Mouse (Mus musculus): ENCODE data around the gene Slc13a2.

Slc13a2 gene

DNA sequence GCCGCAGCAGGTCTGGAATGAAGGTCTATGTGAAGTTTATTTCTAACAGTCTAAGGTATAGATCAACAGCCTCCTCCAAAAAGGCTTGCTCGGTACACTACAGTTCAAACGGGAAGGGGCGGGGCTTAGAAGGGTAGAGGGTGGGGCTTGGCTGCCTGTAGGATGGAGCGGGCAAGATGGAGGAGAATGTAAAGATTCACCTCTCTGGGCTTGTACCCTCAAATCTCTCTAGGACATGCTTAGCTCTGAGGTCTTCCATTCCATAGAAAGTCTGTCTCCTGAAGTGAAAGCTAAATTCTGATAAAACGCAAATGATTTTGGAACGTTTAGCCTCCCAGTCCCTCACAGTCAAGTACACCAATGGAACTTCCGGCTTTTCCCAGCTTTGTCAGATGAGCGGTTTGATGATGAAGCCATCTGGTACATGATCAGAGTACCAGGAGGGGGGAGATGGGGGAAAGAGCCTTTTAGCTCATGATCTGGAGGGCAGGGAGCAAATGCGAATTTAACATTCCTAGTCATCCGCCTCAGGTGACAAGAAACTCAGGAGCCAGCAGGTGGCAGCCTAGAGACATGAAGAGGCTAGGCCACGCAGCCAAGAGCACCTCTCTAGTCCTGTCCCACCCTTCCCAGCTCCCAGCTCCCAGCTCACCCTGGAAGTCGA is 61.8 kb downstream of the Slc13a2 start:
- in situ Hi-C loops (cut with MboI; ENCODE audit: unreplicated experiment in 2 of 2) = loop anchor here in 1 of 2 experiments (5.0 kb wide), 1 partner anchor 42 kb away; no protein-coding TSS in a partner anchor

DNA sequence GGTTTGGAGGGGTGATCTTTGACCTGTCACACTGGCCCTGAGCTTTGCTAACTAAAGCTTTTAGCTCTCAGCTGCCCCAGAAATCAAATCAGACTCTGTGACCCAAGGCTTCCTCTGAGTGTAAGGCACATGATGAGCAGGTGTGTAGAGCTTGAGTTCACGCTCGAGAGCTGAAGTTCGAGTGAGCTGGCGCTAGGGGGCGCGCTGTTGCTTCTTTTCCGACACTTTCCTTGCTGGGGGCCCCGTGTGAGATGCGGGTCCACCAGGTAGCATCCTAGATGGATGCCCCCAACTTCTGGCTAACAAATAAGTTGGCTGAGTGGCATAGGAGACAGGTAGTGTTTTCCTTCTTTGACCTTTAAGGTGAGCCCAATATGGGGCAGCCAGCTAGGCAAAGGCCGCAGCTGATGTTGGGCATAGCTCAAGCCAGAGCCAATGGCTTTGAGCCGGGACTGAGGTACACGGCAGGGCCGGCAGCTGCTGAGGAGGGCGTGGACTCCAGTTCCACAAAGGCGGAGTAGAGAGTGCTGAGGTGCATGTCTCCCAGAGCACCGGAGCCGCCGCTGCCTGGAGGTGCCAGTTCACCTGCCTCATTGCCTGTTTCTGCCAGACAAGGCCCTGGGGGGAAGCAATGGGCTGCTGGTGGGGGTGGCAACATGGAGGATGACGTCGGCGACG is 63.5 kb downstream of the Slc13a2 start:
- in situ Hi-C loops (cut with MboI; ENCODE audit: unreplicated experiment in 2 of 2) = no loop called here

- in situ Hi-C loops (cut with MboI; ENCODE audit: unreplicated experiment in 2 of 2) = no loop called here
These were observed 66.4 kb downstream of the Slc13a2 start for GRCm38 (mm10) chr11:78355471-78356238.

DNA sequence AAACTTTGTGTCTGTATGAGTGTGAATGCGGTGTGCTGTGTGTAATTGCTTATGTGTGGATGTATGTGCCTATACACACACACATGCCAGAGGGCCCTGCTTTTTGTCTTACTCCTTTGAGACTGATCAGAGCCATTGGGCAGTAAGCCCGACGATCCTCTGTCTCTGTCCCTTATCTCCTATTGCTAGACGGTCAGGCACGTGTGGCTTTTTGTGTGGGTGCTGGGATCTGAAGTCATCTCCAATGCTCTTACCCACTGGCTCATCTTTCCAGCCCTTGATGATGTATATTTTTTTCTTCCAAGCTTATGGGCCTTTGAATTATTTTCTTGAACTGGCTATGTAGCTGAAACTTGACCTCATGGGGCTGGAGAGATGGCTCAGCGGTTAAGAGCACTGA is 67.1 kb downstream of the Slc13a2 start:
- in situ Hi-C loops (cut with MboI; ENCODE audit: unreplicated experiment in 2 of 2) = no loop called here

GRCm38 (mm10) chr11:78353081-78353480 is 68.9 kb downstream of the Slc13a2 start:
- in situ Hi-C loops (cut with MboI; ENCODE audit: unreplicated experiment in 2 of 2) = no loop called here

- in situ Hi-C loops (cut with MboI; ENCODE audit: unreplicated experiment in 2 of 2) = loop anchor here in 1 of 2 experiments (5.0 kb wide), 1 partner anchor 87 kb away; the partner anchor contains the start of gene 2610507B11Rik
These were observed 72.3 kb downstream of the Slc13a2 start for GRCm38 (mm10) chr11:78349441-78350358.

DNA sequence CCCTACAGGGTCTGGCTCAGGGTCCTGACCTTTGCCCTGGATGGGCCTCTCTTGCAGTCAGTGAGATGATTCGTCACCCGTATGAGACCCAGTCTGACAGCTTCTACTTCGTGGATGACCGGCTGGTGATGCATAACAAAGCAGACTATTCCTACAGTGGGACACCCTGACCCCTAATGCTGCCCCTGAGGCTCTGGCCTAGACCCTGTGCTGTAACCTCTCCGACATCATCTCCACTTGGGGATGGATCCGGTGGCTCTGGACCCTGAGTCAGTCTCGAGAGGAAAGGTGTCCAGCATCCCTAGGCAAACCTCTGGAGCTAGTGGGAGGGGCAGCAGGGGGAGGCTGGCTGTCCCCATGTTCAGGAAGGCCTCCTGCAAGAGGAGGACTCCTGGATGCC is 73.5 kb downstream of the Slc13a2 start:
- in situ Hi-C loops (cut with MboI; ENCODE audit: unreplicated experiment in 2 of 2) = loop anchor here in 1 of 2 experiments (5.0 kb wide), 1 partner anchor 86 kb away; the partner anchor contains the start of gene 2610507B11Rik

GRCm38 (mm10) chr11:78347908-78348307 is 74.1 kb downstream of the Slc13a2 start:
- in situ Hi-C loops (cut with MboI; ENCODE audit: unreplicated experiment in 2 of 2) = loop anchor here in 1 of 2 experiments (5.0 kb wide), 1 partner anchor 86 kb away; the partner anchor contains the start of gene 2610507B11Rik

Measured in v-Abl transformed pro-B cells (cell line).